Comparison of ENCODE assay signal across 15 mouse cellular contexts in the genomic region with DNA sequence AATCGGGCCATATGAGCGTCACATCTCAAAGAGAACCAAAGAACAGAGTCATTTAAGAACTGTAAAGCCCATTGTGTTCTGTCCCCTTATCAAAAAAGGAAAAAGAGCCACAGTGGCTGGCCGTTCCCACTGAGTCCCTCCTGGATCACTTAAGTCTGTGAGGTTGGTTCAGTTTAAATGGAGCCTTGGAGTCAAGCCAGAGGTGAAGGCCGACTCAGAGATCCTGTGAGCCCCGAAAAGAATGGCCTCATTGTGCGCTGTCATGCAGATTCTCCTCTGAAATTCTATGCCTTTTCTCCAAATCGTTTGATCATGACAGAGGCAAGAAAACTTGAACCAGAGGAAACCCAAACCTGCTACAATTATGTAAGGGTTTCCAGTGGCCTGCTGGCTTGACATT.
DNase-seq lines count a peak whose midpoint lies in the region; ATAC-seq lines count a peak whose summit lies in the region.
"Had no signal": no experiment of that assay in that cellular context is flagged by ENCODE, and none has a peak within 500 bp of the region (broad histone marks: within the 10 kb centered on the region; RNA-seq: fewer than 3 reads in every experiment).

No protein-coding gene starts in this region.

- no peaks in the 10 kb centered on the region for H3K9me3 ChIP-seq in lung, embryonic 16.5 days (ENCODE audit: control insufficient read depth, low read length)
- no peaks in the 10 kb centered on the region for H3K9me3 ChIP-seq in embryonic facial prominence, embryonic 12.5 days
- H3K9me3 ChIP-seq in limb, embryonic 13.5 days = no peaks in the 10 kb centered on the region
- no peaks in the 10 kb centered on the region for H3K9me3 ChIP-seq in intestine, embryonic 16.5 days (ENCODE audit: control insufficient read depth, low read length)
- H3K9me3 ChIP-seq: heart, embryonic 12.5 days; midbrain, embryonic 13.5 days had no signal

- H3K4me1 ChIP-seq in lung, embryonic 16.5 days (replicated peaks; ENCODE audit: control insufficient read depth, insufficient read depth, low read length) = peaks cover 8% of the 10 kb centered on the region
- 0 out of 2 replicates have a peak, but pooled peaks cover 11% of the 10 kb centered on the region for H3K4me1 ChIP-seq in embryonic facial prominence, embryonic 12.5 days
- 0 out of 2 replicates have a peak, but pooled peaks cover 6% of the 10 kb centered on the region for H3K4me1 ChIP-seq in limb, embryonic 13.5 days
- no peaks in the 10 kb centered on the region for H3K4me1 ChIP-seq in intestine, embryonic 16.5 days (ENCODE audit: control insufficient read depth, insufficient read depth, low read length)

- H3K9ac ChIP-seq in lung, embryonic 16.5 days (ENCODE audit: low read length) = no peak overlapping the region
- no peak overlapping the region for H3K9ac ChIP-seq in embryonic facial prominence, embryonic 12.5 days
- H3K9ac ChIP-seq in limb, embryonic 13.5 days = no peak overlapping the region
- H3K9ac ChIP-seq in intestine, embryonic 16.5 days (ENCODE audit: low read depth, low read length) = no peak overlapping the region
- H3K9ac ChIP-seq: heart, embryonic 12.5 days; liver, postnatal 0 days; midbrain, embryonic 13.5 days had no signal

- no peak overlapping the region for H3K4me2 ChIP-seq in lung, embryonic 16.5 days (ENCODE audit: low read depth, low read length)
- H3K4me2 ChIP-seq in embryonic facial prominence, embryonic 12.5 days (replicated peaks) = no peak overlapping the region
- no peak overlapping the region for H3K4me2 ChIP-seq in limb, embryonic 13.5 days (replicated peaks)
- no peak overlapping the region for H3K4me2 ChIP-seq in intestine, embryonic 16.5 days (ENCODE audit: low read depth, low read length)
- H3K4me2 ChIP-seq: heart, embryonic 12.5 days; midbrain, embryonic 13.5 days had no signal

- H3K27ac ChIP-seq in lung, embryonic 16.5 days (ENCODE audit: low read length) = peak overlapping the region; percentile 32; the same call in 1 of the 2 replicates
- H3K27ac ChIP-seq in embryonic facial prominence, embryonic 12.5 days = 0 out of 2 replicates have a peak overlapping the region, but pooled peaks have one; percentile 50
- H3K27ac ChIP-seq in limb, embryonic 13.5 days = 0 out of 2 replicates have a peak overlapping the region, but pooled peaks have one; percentile 10
- H3K27ac ChIP-seq in intestine, embryonic 16.5 days (ENCODE audit: low read length) = no peak overlapping the region
- H3K27ac ChIP-seq: midbrain, embryonic 13.5 days had no signal

- no peak for DNase-seq in lung, postnatal 4 days
- DNase-seq in brain, adult 2 months (ENCODE audit: low read depth, low spot score) = peak; percentile 46
- DNase-seq: adrenal gland, postnatal 10 days; cerebellum, postnatal 36 days; gastrocnemius, postnatal 14 days; liver, postnatal 0 days; right cerebral cortex, postnatal 25 days; thymus, postnatal 4 days had no signal

- H3K4me3 ChIP-seq in lung, embryonic 16.5 days (ENCODE audit: low read length) = no peak overlapping the region
- no peak overlapping the region for H3K4me3 ChIP-seq in embryonic facial prominence, embryonic 12.5 days
- no peak overlapping the region for H3K4me3 ChIP-seq in limb, embryonic 13.5 days
- H3K4me3 ChIP-seq in intestine, embryonic 16.5 days (ENCODE audit: low read length) = no peak overlapping the region
- H3K4me3 ChIP-seq: heart, embryonic 12.5 days; midbrain, embryonic 13.5 days had no signal

- H3K36me3 ChIP-seq in lung, embryonic 16.5 days (ENCODE audit: control insufficient read depth, insufficient read depth, low read length) = no peaks in the 10 kb centered on the region
- no peaks in the 10 kb centered on the region for H3K36me3 ChIP-seq in embryonic facial prominence, embryonic 12.5 days
- no peaks in the 10 kb centered on the region for H3K36me3 ChIP-seq in limb, embryonic 13.5 days
- H3K36me3 ChIP-seq in intestine, embryonic 16.5 days (ENCODE audit: control insufficient read depth, insufficient read depth, low read length) = 0 out of 2 replicates have a peak, but pooled peaks cover under 1% of the 10 kb centered on the region
- H3K36me3 ChIP-seq: heart, embryonic 12.5 days; midbrain, embryonic 13.5 days had no signal

- WGBS in lung, embryonic 16.5 days = 50% methylated on average over 7 of the region's 7 CpGs
- WGBS in embryonic facial prominence, embryonic 12.5 days = 36% methylated on average over 7 of the region's 7 CpGs
- 70% methylated on average over 7 of the region's 7 CpGs for WGBS in limb, embryonic 13.5 days
- 73% methylated on average over 7 of the region's 7 CpGs for WGBS in intestine, embryonic 16.5 days

- peak; percentile 45; the same call in 1 of the 2 replicates for ATAC-seq in lung, embryonic 16.5 days (ENCODE audit: low read depth)
- ATAC-seq in embryonic facial prominence, embryonic 12.5 days (ENCODE audit: insufficient number of reproducible peaks, insufficient read depth, low FRiP score, low TSS enrichment) = no peak
- no peak for ATAC-seq in limb, embryonic 13.5 days (ENCODE audit: low FRiP score, low read depth)
- no peak for ATAC-seq in intestine, embryonic 16.5 days
- no peak for ATAC-seq in activated CD4-positive, CD25-positive, alpha-beta regulatory T cell, adult 4 months
- ATAC-seq: liver, postnatal 0 days; midbrain, embryonic 13.5 days had no signal

- H3K27me3 ChIP-seq in lung, embryonic 16.5 days (ENCODE audit: control insufficient read depth, insufficient read depth, low read depth, low read length) = no peaks in the 10 kb centered on the region
- H3K27me3 ChIP-seq in embryonic facial prominence, embryonic 12.5 days = no peaks in the 10 kb centered on the region
- no peaks in the 10 kb centered on the region for H3K27me3 ChIP-seq in limb, embryonic 13.5 days
- no peaks in the 10 kb centered on the region for H3K27me3 ChIP-seq in intestine, embryonic 16.5 days (replicated peaks; ENCODE audit: control insufficient read depth, insufficient read depth, low read length)
- H3K27me3 ChIP-seq: heart, embryonic 12.5 days; midbrain, embryonic 13.5 days had no signal
